Mouse (Mus musculus) MEL (cell line): Measurements from ENCODE around the gene Ppard. TPM values are rescaled to one million over a fixed set of nuclear protein-coding genes. Genes with fewer than 3 reads are reported as not detected.

ENCODE experiments used
- DNase-seq: peaks from one replicate; pipeline ENCODE4 v3.0.0; 2011; ENCODE audit warnings: low read depth, low spot score
- H3K27ac ChIP-seq: 2 replicates; pipeline ENCODE4 v1.5.1; 2012; ENCODE audit warnings: low read depth, mild to moderate bottlenecking, control low read depth, low read length, moderate library complexity; ENCODE audit not compliant: control insufficient read depth
- H3K27me3 ChIP-seq, 2 experiments: fragments of 150-350 bp in 1 of 2; sonication (generic) in 1 of 2; 2 replicates each; pipeline ENCODE4 v1.6.1; 2012; ENCODE audit warnings: low read length in 2 of 2, mild to moderate bottlenecking in 2 of 2, improper control_type of control experiment in 1 of 2, moderate library complexity in 1 of 2; ENCODE audit not compliant: insufficient read depth in 2 of 2, control insufficient read depth in 1 of 2
- H3K36me3 ChIP-seq, 2 experiments: 2 replicates each; pipeline ENCODE4 v1.6.1; 2012 to 2014; ENCODE audit warnings: low read length in 2 of 2, improper control_type of control experiment in 1 of 2, inconsistent platforms in 1 of 2, mild to moderate bottlenecking in 1 of 2; ENCODE audit not compliant: insufficient read depth in 2 of 2, control insufficient read depth in 1 of 2
- H3K4me1 ChIP-seq, 2 experiments: fragments of 150-350 bp in 1 of 2; sonication (generic) in 1 of 2; 2 replicates each; pipeline ENCODE4 v1.6.1; 2012; ENCODE audit warnings: low read length in 2 of 2, improper control_type of control experiment in 1 of 2, mild to moderate bottlenecking in 1 of 2; ENCODE audit not compliant: insufficient read depth in 2 of 2, control insufficient read depth in 1 of 2
- H3K4me3 ChIP-seq, 2 experiments: fragments of 150-350 bp in 1 of 2; sonication (generic) in 1 of 2; 2 replicates each; pipeline ENCODE4 v1.5.1; 2012; ENCODE audit warnings: low read depth in 2 of 2, low read length in 2 of 2, mild to moderate bottlenecking in 2 of 2, moderate library complexity in 2 of 2, control low read depth in 1 of 2, improper control_type of control experiment in 1 of 2; ENCODE audit not compliant: control insufficient read depth in 1 of 2, insufficient read depth in 1 of 2
- H3K79me2 ChIP-seq: 2 replicates; pipeline ENCODE4 v1.6.1; 2012; ENCODE audit warnings: mild to moderate bottlenecking, low read length, moderate library complexity; ENCODE audit not compliant: control insufficient read depth, poor library complexity, insufficient read depth
- H3K9ac ChIP-seq: 2 replicates; pipeline ENCODE4 v1.6.1; 2012; ENCODE audit warnings: low read depth, mild to moderate bottlenecking, control low read depth, low read length, moderate library complexity; ENCODE audit not compliant: control insufficient read depth, poor library complexity, severe bottlenecking
- H3K9me3 ChIP-seq: fragments of 150-350 bp; sonication (generic); replicated peaks from 2 replicates; pipeline ENCODE4 v1.6.1; 2012; ENCODE audit warnings: mild to moderate bottlenecking, low read length, improper control_type of control experiment, moderate library complexity; ENCODE audit not compliant: insufficient read depth
- CHD2 ChIP-seq: IDR thresholded peaks from 2 replicates; pipeline ENCODE4 v1.6.1; 2011; ENCODE audit warnings: low read length, improper control_type of control experiment
- ELF1 ChIP-seq: IDR thresholded peaks from 2 replicates; pipeline ENCODE4 v1.6.1; 2014; ENCODE audit warnings: low read depth, mild to moderate bottlenecking, inconsistent platforms, low read length, improper control_type of control experiment, moderate library complexity
- EP300 ChIP-seq, 2 experiments: IDR thresholded peaks; 2 replicates each; pipeline ENCODE4 v1.6.1; 2011; ENCODE audit warnings: improper control_type of control experiment in 2 of 2, low read length in 2 of 2, low read depth in 1 of 2, mild to moderate bottlenecking in 1 of 2
- ETS1 ChIP-seq: IDR thresholded peaks from 2 replicates; pipeline ENCODE4 v1.6.1; 2012; ENCODE audit warnings: low read depth, mild to moderate bottlenecking, inconsistent platforms, low read length, improper control_type of control experiment, moderate library complexity
- GABPA ChIP-seq: IDR thresholded peaks from 2 replicates; pipeline ENCODE4 v1.6.1; 2012; ENCODE audit warnings: low read depth, mild to moderate bottlenecking, inconsistent platforms, low read length, improper control_type of control experiment, moderate library complexity
- GATA1 ChIP-seq: IDR thresholded peaks from 2 replicates; pipeline ENCODE4 v1.6.1; 2011; ENCODE audit warnings: low read depth, low read length, improper control_type of control experiment
- HCFC1 ChIP-seq: IDR thresholded peaks from 2 replicates; pipeline ENCODE4 v1.6.1; 2012; ENCODE audit warnings: low read depth, mild to moderate bottlenecking, inconsistent platforms, low read length, improper control_type of control experiment, moderate library complexity
- KAT2A ChIP-seq: conservative IDR thresholded peaks from 2 replicates; pipeline ENCODE4 v1.6.1; 2012; ENCODE audit warnings: low read depth, low read length, improper control_type of control experiment, inconsistent platforms
- MAFK ChIP-seq: IDR thresholded peaks from 2 replicates; pipeline ENCODE4 v1.6.1; 2011; ENCODE audit warnings: low read depth, mild to moderate bottlenecking, low read length, improper control_type of control experiment, borderline replicate concordance
- MAZ ChIP-seq: IDR thresholded peaks from 2 replicates; pipeline ENCODE4 v1.6.1; 2012; ENCODE audit warnings: low read depth, mild to moderate bottlenecking, inconsistent platforms, low read length, improper control_type of control experiment
- MEF2A ChIP-seq: IDR thresholded peaks from 2 replicates; pipeline ENCODE4 v1.6.1; 2014; ENCODE audit warnings: low read depth, mild to moderate bottlenecking, inconsistent platforms, low read length, improper control_type of control experiment; ENCODE audit not compliant: poor library complexity, insufficient replicate concordance, severe bottlenecking; ENCODE audit errors: extremely low read depth
- MYB ChIP-seq: IDR thresholded peaks from 2 replicates; pipeline ENCODE4 v1.6.1; 2011; ENCODE audit warnings: mild to moderate bottlenecking, low read depth, low read length, improper control_type of control experiment
- MYC ChIP-seq: IDR thresholded peaks from 2 replicates; pipeline ENCODE4 v1.6.1; 2011; ENCODE audit warnings: low read depth, mild to moderate bottlenecking, low read length, improper control_type of control experiment, moderate library complexity
- NELFE ChIP-seq: IDR thresholded peaks from 2 replicates; pipeline ENCODE4 v1.6.1; 2011; ENCODE audit warnings: low read depth, low read length, improper control_type of control experiment
- POLR2A ChIP-seq, 2 experiments: IDR thresholded peaks; 2 replicates each; pipeline ENCODE4 v1.6.1; 2011 to 2012; ENCODE audit warnings: low read length in 2 of 2, mild to moderate bottlenecking in 2 of 2, control low read depth in 1 of 2, improper control_type of control experiment in 1 of 2, low read depth in 1 of 2, moderate library complexity in 1 of 2; ENCODE audit not compliant: control insufficient read depth in 1 of 2, insufficient read depth in 1 of 2, poor library complexity in 1 of 2
- POLR2AphosphoS2 ChIP-seq: IDR thresholded peaks from 2 replicates; pipeline ENCODE4 v1.6.1; 2011; ENCODE audit warnings: low read length, improper control_type of control experiment
- POLR2AphosphoS5 ChIP-seq: IDR thresholded peaks from 2 replicates; pipeline ENCODE4 v1.6.1; 2012; ENCODE audit warnings: low read depth, borderline replicate concordance, mild to moderate bottlenecking, inconsistent platforms, low read length, moderate library complexity, mixed read lengths
- RCOR1 ChIP-seq: IDR thresholded peaks from 2 replicates; pipeline ENCODE4 v1.6.1; 2012; ENCODE audit warnings: low read depth, mild to moderate bottlenecking, inconsistent platforms, low read length, improper control_type of control experiment
- SIN3A ChIP-seq: IDR thresholded peaks from 2 replicates; pipeline ENCODE4 v1.6.1; 2012; ENCODE audit warnings: low read length, improper control_type of control experiment, inconsistent platforms
- USF1 ChIP-seq: IDR thresholded peaks from 2 replicates; pipeline ENCODE4 v1.6.1; 2014; ENCODE audit warnings: low read depth, mild to moderate bottlenecking, inconsistent platforms, low read length, improper control_type of control experiment, moderate library complexity
- ZC3H11A ChIP-seq: IDR thresholded peaks from 2 replicates; pipeline ENCODE4 v1.6.1; 2012; ENCODE audit warnings: low read depth, mild to moderate bottlenecking, inconsistent platforms, low read length, improper control_type of control experiment
- ZKSCAN1 ChIP-seq: IDR thresholded peaks from 2 replicates; pipeline ENCODE4 v1.6.1; 2012; ENCODE audit warnings: low read depth, mild to moderate bottlenecking, inconsistent platforms, low read length, improper control_type of control experiment, moderate library complexity
- ZMIZ1 ChIP-seq: IDR thresholded peaks from 2 replicates; pipeline ENCODE4 v1.6.1; 2012; ENCODE audit warnings: low read depth, mild to moderate bottlenecking, inconsistent platforms, low read length, improper control_type of control experiment, moderate library complexity
- ZNF384 ChIP-seq: IDR thresholded peaks from 2 replicates; pipeline ENCODE4 v1.6.1; 2012; ENCODE audit warnings: low read depth, mild to moderate bottlenecking, inconsistent platforms, low read length, improper control_type of control experiment
- polyA plus RNA-seq, 2 experiments: library from polyadenylated mRNA; stranded (reverse) in 1 of 2; unstranded in 1 of 2; fragments of >175 nt in 1 of 2; fragments of >200 nt in 1 of 2; gene quantifications; 2 replicates each; pipeline versions ENCODE4 v1.2.1 to v1.2.4; 2012; ENCODE audit warnings: low replicate concordance in 2 of 2, low read depth in 1 of 2; ENCODE audit not compliant: insufficient read length in 2 of 2, insufficient read depth in 1 of 2, missing spikeins in 1 of 2
- total RNA-seq: library from RNA; depleted of rRNA; stranded (reverse); fragments of 300-350 nt; gene quantifications from 2 replicates; pipeline ENCODE4 v1.2.3, GENCODE M21; 2012

Ppard gene
- total and polyA plus RNA-seq, 3 experiments: 3.5 to 12.7 TPM; not detected in 1

DNA sequence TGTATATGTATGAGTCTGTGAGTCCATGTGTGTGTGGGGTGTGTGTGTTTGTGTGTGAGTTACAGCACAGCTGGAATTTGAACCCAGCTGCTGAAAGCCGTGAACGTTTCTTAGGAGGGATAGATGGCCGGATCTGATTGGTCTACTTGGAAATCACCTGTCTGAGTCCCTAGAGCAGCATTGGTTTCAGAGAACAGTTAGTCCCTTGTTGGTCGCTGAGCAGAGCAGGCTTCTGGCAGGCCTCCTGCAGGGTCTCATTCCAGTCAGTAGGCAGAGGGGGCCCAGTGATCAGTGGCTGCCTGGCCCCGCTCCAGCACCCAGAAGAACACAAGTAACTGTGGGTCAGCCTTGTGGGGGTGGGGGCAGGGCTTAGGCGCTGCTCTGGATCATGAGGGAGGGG is 12.2 kb downstream of the Ppard start:
- Histone ChIP-seq H3K9ac (no peak overlapping the region), H3K4me3 (no peak overlapping the region), H3K27me3 (no peaks in the 10 kb centered on the region), H3K9me3 (no peaks in the 10 kb centered on the region), H3K27ac (no peak overlapping the region), H3K36me3 (no peaks in the 10 kb centered on the region; a peak in 1 of 4 replicates), H3K79me2 (no peaks in the 10 kb centered on the region), H3K4me1 (no peaks in the 10 kb centered on the region)
- TF ChIP-seq ZMIZ1 (no peak), ZC3H11A (no peak), MYB (no peak), ETS1 (no peak), RCOR1 (no peak), MYC (no peak), POLR2AphosphoS2 (no peak), CHD2 (no peak), USF1 (no peak), SIN3A (no peak), GABPA (no peak), ELF1 (no peak), MAFK (no peak), EP300 (IDR thresholded peaks at IDR 0.05; ENCODE audit: low read depth in 1 of 2, low read length in 2 of 2) (no peak)
- DNase-seq: no peak

DNA sequence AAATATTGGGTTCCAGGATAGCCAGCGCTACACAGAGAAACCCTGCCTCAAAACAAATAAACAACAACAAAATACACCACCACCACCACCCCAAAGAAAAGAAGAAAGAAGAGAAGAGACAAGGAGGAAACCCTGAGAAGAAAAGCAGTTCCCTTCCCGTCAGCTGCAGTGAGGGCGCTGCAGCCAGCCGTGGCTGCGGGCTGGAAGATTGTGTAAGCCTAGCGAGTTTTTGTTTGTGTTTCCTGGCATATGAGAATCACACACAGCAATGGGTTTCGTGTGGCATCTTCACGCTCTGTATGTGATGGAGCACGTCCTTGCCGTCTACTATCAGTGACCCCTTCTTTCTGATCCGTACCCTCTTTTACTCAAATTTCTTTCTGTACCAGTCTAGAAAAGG is 14.1 kb downstream of the Ppard start:
- H3K4me1 ChIP-seq: no peaks in the 10 kb centered on the region
- TF ChIP-seq NELFE (no peak), ZKSCAN1 (no peak), POLR2AphosphoS5 (no peak), KAT2A (no peak), SIN3A (no peak), POLR2A (IDR thresholded peaks at IDR 0.05; ENCODE audit: control insufficient read depth in 1 of 2, insufficient read depth in 1 of 2, low read depth in 1 of 2, low read length in 2 of 2, poor library complexity in 1 of 2) (no peak), MEF2A (no peak), GABPA (no peak), HCFC1 (no peak), MYC (no peak), GATA1 (no peak), MAZ (no peak), POLR2AphosphoS2 (no peak), ELF1 (no peak), MYB (no peak), RCOR1 (no peak), ZNF384 (no peak), EP300 (IDR thresholded peaks at IDR 0.05; ENCODE audit: low read depth in 1 of 2, low read length in 2 of 2) (no peak), MAFK (no peak)
- H3K79me2 ChIP-seq: no peaks in the 10 kb centered on the region
- no peak overlapping the region for H3K4me3 ChIP-seq
- no peaks in the 10 kb centered on the region for H3K36me3 ChIP-seq
- no peaks in the 10 kb centered on the region for H3K27me3 ChIP-seq
- H3K9ac ChIP-seq: no peak overlapping the region
- H3K9me3 ChIP-seq: no peaks in the 10 kb centered on the region
- H3K27ac ChIP-seq: no peak overlapping the region
- DNase-seq: no peak
